Mouse (Mus musculus) kidney, postnatal 0 days (tissue): Measurements from ENCODE around the gene Igfbp1. TPM values are rescaled to one million over a fixed set of nuclear protein-coding genes. Genes with fewer than 3 reads are reported as not detected.

Source experiments
- ATAC-seq: fragments of 200-750 bp; cut with Nextera tagmentation; replicated peaks from 2 replicates; pipeline ENCODE4 v1.8.0; 2017; ENCODE audit warnings: low read depth, moderate number of reproducible peaks, moderate TSS enrichment, moderate library complexity; ENCODE audit not compliant: low FRiP score
- DNase-seq: peaks from one replicate; pipeline ENCODE4 v3.0.0-alpha.2; 2016; ENCODE audit warnings: low spot score
- H3K27ac ChIP-seq: fragments of 300-500 bp; sonication (generic); 2 replicates; pipeline ENCODE4 v1.5.1; 2014; ENCODE audit warnings: mild to moderate bottlenecking
- H3K27me3 ChIP-seq: fragments of 300-500 bp; sonication (generic); 2 replicates; pipeline ENCODE4 v1.6.1; 2014; ENCODE audit warnings: low read length, mixed read lengths; ENCODE audit not compliant: insufficient read depth
- H3K36me3 ChIP-seq: fragments of 300-500 bp; sonication (generic); 2 replicates; pipeline ENCODE4 v1.6.1; 2014; ENCODE audit warnings: low read length, mixed read lengths; ENCODE audit not compliant: insufficient read depth
- H3K4me1 ChIP-seq: fragments of 300-500 bp; sonication (generic); replicated peaks from 2 replicates; pipeline ENCODE4 v1.6.1; 2014; ENCODE audit warnings: antibody characterized with exemption, low read length, mixed read lengths; ENCODE audit not compliant: insufficient read depth
- H3K4me2 ChIP-seq: fragments of 300-500 bp; sonication (generic); 2 replicates; pipeline ENCODE4 v1.6.1; 2014; ENCODE audit warnings: mild to moderate bottlenecking, low read length, moderate library complexity, mixed read lengths
- H3K4me3 ChIP-seq: fragments of 300-500 bp; sonication (generic); replicated peaks from 2 replicates; pipeline ENCODE4 v1.5.1; 2014; ENCODE audit warnings: low read depth, low read length
- H3K9ac ChIP-seq: fragments of 300-500 bp; sonication (generic); 2 replicates; pipeline ENCODE4 v1.6.1; 2014; ENCODE audit warnings: low read depth, low read length
- H3K9me3 ChIP-seq: fragments of 300-500 bp; sonication (generic); replicated peaks from 2 replicates; pipeline ENCODE4 v1.6.1; 2016; ENCODE audit warnings: low read length, inconsistent platforms, mixed read lengths
- CTCF ChIP-seq: IDR thresholded peaks from 2 replicates; pipeline ENCODE4 v1.5.1; 2016; ENCODE audit warnings: antibody characterized with exemption, low read depth, mild to moderate bottlenecking, moderate library complexity
- WGBS: fragments of 180-500 bp; shearing (Covaris S2); extraction: QIAGEN DNeasy Blood & Tissue Kit; methylation state at CpG from one replicate; pipeline ENCODE4 v1.1.7; 2014; 5-methylcytosine and 5-hydroxymethylcytosine counted together
- polyA plus RNA-seq: library from polyadenylated mRNA; unstranded; fragments of >200 nt; fragmentation: Nextera tagmentation; extraction: Ambion mirVana; gene quantifications from 2 replicates; pipeline ENCODE4 v1.2.1, GENCODE M21; 2015

Gene Igfbp1
- polyA plus RNA-seq, 1 experiment from 2014 or later = 11.8 TPM

DNA sequence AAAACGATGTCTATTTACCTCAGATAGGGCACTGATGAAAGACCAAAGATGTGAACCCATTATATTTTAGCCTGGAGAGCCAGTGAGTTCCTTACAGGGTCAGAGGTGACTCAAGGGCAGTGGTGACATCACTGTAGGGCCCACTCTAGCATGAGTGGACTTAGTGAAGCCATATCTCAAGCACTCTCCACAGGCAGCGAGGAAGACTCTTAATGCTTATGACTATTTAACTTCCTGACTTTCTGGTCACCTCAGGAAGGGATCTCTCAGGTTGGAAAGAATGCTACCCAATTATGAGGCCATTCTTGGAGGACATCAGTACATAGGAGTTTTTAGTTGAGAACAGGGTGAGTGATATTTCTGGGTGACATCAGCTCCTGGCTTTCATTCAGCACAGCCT lies 35.8 kb downstream of the Igfbp1 start:
- no peak for TF ChIP-seq CTCF
- H3K9ac ChIP-seq = no peak overlapping the region
- no peak overlapping the region for H3K4me2 ChIP-seq
- DNase-seq = no peak
- 83% methylated on average over 2 of the region's 2 CpGs for WGBS
- H3K36me3 ChIP-seq = no peaks in the 10 kb centered on the region
- ATAC-seq = no peak
- H3K4me1 ChIP-seq = 0 out of 2 replicates have a peak, but pooled peaks cover 3% of the 10 kb centered on the region
- no peaks in the 10 kb centered on the region for H3K9me3 ChIP-seq
- no peak overlapping the region for H3K27ac ChIP-seq
- H3K4me3 ChIP-seq = no peak overlapping the region
- no peaks in the 10 kb centered on the region for H3K27me3 ChIP-seq

DNA sequence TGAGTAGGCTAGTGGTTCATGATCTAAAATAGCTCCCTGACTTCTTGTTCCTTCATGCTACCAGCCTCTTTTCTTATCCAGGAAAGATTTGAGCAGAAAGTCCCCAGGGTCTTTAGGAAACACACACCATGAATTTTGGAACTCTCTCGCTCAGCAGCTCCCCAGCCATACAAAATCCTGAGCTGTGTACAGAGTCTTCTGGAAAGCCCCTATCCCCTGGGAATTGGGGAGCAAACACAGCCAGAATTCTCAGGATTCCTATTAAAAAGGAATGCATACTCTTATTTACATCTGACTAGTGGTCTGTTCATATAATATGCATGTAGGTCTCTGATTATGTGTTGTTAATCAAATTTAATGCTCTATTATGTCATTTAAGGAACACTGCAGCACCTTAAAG lies 36.9 kb downstream of the Igfbp1 start:
- no peak for TF ChIP-seq CTCF
- H3K9ac ChIP-seq = no peak overlapping the region
- ATAC-seq (no peak), DNase-seq (peak; percentile 76)
- no peaks in the 10 kb centered on the region for H3K9me3 ChIP-seq
- H3K4me2 ChIP-seq = no peak overlapping the region
- 65% methylated on average over 1 of the region's 1 CpGs for WGBS
- H3K27ac ChIP-seq = no peak overlapping the region; the same call in 1 of the 2 replicates
- no peaks in the 10 kb centered on the region for H3K36me3 ChIP-seq
- no peaks in the 10 kb centered on the region for H3K27me3 ChIP-seq
- H3K4me1 ChIP-seq = 0 out of 2 replicates have a peak, but pooled peaks cover 3% of the 10 kb centered on the region
- H3K4me3 ChIP-seq = no peak overlapping the region

DNA sequence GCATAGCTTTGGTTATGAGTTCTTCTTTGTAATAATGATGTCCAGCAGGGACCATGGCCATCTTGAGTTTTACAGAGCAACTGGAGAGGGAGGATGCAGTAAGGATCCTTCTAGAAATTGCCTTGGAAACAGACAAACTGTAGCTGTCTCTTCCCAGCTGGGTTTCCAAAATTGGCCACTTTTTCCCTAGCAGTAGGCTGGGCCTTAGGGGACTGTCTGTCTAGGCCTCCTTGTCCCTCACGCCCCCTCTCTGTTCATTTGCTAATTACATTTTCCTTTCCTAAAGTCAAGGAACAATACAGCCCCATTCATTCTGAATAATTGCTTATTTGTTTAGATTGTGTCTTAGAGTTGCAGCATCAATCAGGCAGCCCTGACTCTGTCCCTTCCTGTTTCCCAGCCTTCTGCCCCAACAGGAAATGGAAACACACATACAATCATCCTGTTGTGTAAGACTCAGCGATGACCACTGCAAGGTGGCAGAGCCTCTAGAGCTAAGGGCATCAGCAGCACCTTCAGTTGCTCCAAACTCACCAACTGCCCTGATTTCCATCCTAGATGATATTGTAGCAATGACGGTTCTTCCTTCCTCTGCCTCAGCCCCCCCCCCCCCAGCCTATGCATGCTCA lies 37.5 kb downstream of the Igfbp1 start:
- no peaks in the 10 kb centered on the region for H3K36me3 ChIP-seq
- H3K9me3 ChIP-seq = no peaks in the 10 kb centered on the region
- no peak overlapping the region for H3K27ac ChIP-seq
- TF ChIP-seq CTCF = peak; percentile 29; the same call in 1 of the 2 replicates
- no peak for ATAC-seq
- WGBS = 63% methylated on average over 3 of the region's 3 CpGs
- peak; percentile 50 for DNase-seq
- H3K4me3 ChIP-seq = no peak overlapping the region
- 0 out of 2 replicates have a peak, but pooled peaks cover 3% of the 10 kb centered on the region for H3K4me1 ChIP-seq
- H3K4me2 ChIP-seq = no peak overlapping the region
- no peak overlapping the region for H3K9ac ChIP-seq
- no peaks in the 10 kb centered on the region for H3K27me3 ChIP-seq

DNA sequence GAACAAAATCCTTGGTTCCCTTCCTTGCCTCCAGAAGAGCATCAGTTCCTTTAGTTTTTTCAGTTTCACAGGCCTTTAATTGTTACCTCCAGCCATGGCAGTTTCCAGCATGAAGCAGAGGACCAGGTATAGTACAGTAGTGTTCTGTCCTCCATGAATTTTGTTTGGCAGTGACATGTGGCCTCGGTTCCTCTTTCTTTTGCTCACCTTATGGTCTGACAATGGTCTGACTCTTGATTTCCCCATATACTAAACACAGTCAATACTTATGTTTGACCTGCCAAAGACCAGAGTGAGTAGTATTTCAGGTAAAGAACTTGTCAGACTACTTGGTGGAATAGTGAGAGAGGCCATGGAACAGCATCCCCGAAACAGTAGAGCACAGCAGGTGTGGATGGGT lies 39.2 kb downstream of the Igfbp1 start:
- TF ChIP-seq CTCF = no peak
- no peak for ATAC-seq
- 92% methylated on average over 2 of the region's 2 CpGs for WGBS

DNA sequence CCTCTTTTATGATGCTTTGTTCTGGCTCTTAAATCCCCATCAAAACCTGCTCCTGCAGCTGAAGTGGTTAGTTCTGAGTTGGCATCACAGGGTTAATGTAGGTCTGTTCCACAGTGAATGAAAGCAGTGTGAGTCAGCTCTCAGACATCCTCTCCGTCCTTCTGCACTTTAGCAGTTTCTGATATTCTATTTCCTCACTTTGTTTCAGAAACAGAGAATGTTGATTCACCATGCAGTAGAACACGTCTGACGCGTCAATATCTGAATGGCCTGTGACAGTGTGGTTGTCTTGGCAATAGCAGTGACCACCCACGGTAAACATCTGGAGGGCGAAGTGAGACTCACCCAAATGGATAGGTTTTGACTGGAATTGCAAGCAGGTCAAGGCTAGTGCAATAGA lies 40.1 kb downstream of the Igfbp1 start:
- DNase-seq (no peak), ATAC-seq (no peak)
- Histone ChIP-seq H3K4me3 (no peak overlapping the region), H3K4me1 (0 out of 2 replicates have a peak, but pooled peaks cover 3% of the 10 kb centered on the region), H3K9me3 (no peaks in the 10 kb centered on the region), H3K27me3 (no peaks in the 10 kb centered on the region), H3K36me3 (no peaks in the 10 kb centered on the region), H3K9ac (no peak overlapping the region), H3K4me2 (no peak overlapping the region), H3K27ac (no peak overlapping the region)
- TF ChIP-seq CTCF = no peak
- 59% methylated on average over 6 of the region's 6 CpGs for WGBS

More for the DNA sequence above, 39.2 kb downstream of the Igfbp1 start:
- Histone ChIP-seq H3K4me3 (no peak overlapping the region), H3K4me2 (no peak overlapping the region), H3K36me3 (no peaks in the 10 kb centered on the region), H3K9ac (no peak overlapping the region), H3K27me3 (no peaks in the 10 kb centered on the region), H3K4me1 (0 out of 2 replicates have a peak, but pooled peaks cover 3% of the 10 kb centered on the region), H3K27ac (no peak overlapping the region), H3K9me3 (no peaks in the 10 kb centered on the region)
- DNase-seq = no peak

DNA sequence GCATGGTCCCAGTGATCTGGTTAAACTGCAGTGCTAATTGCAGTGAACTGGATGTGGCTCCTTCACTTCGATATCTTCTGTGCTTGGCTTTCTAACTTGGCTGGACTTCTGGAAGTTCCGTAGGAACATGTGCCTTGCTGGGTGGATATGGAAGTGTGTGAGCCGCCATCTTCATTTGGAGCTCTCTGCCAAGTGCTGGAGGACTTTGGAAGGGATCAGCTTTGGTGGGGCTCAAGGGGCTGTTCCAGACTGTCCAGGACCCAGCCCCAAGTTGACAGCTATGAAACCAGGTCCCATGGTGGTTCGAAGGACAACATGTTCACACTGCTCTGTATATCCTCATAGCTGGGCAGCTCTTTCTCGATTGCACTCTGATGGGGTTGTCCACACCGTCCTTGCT lies 41.0 kb downstream of the Igfbp1 start:
- Histone ChIP-seq H3K27me3 (no peaks in the 10 kb centered on the region), H3K4me3 (no peak overlapping the region), H3K9ac (no peak overlapping the region), H3K27ac (no peak overlapping the region), H3K4me2 (no peak overlapping the region), H3K4me1 (0 out of 2 replicates have a peak, but pooled peaks cover 3% of the 10 kb centered on the region), H3K36me3 (no peaks in the 10 kb centered on the region), H3K9me3 (no peaks in the 10 kb centered on the region)
- no peak for DNase-seq
- WGBS = 93% methylated on average over 6 of the region's 6 CpGs
- no peak for TF ChIP-seq CTCF
- ATAC-seq = no peak
